Mouse (Mus musculus) urinary bladder, postnatal 25 days (tissue): ENCODE results near the gene Trib2.

ENCODE experiments used
- DNase-seq: peaks from one replicate; pipeline ENCODE4 v3.0.0; 2022; ENCODE audit warnings: low spot score

Trib2 gene

GRCm38 (mm10) chr12:15813819-15814165 lies 2.9 kb downstream of the Trib2 start:
- DNase-seq, result no peak

- no peak for DNase-seq
Measured at GRCm38 (mm10) chr12:15813133-15813818, 3.4 kb downstream of the Trib2 start.

GRCm38 (mm10) chr12:15812139-15812962 lies 4.4 kb downstream of the Trib2 start:
- no peak for DNase-seq

- no peak for DNase-seq
Measured at GRCm38 (mm10) chr12:15811682-15812081, 5.0 kb downstream of the Trib2 start.

GRCm38 (mm10) chr12:15810926-15811325 lies 5.8 kb downstream of the Trib2 start:
- DNase-seq, result no peak

GRCm38 (mm10) chr12:15809657-15810056 lies 7.1 kb downstream of the Trib2 start:
- DNase-seq, result no peak

- no peak for DNase-seq
Measured at GRCm38 (mm10) chr12:15809249-15809648, 7.5 kb downstream of the Trib2 start.

- no peak for DNase-seq
Measured at GRCm38 (mm10) chr12:15808186-15808800, 8.4 kb downstream of the Trib2 start.

GRCm38 (mm10) chr12:15804931-15805331 lies 11.8 kb downstream of the Trib2 start:
- DNase-seq, result no peak

GRCm38 (mm10) chr12:15803936-15804438 lies 12.7 kb downstream of the Trib2 start:
- no peak for DNase-seq

- no peak for DNase-seq
Measured at GRCm38 (mm10) chr12:15801571-15801930, 15.2 kb downstream of the Trib2 start.

GRCm38 (mm10) chr12:15800914-15801570 lies 15.7 kb downstream of the Trib2 start:
- no peak for DNase-seq

- no peak for DNase-seq
Measured at GRCm38 (mm10) chr12:15800196-15800913, 16.4 kb downstream of the Trib2 start.

- DNase-seq, result no peak
Measured at GRCm38 (mm10) chr12:15798019-15798418, 18.7 kb downstream of the Trib2 start.

GRCm38 (mm10) chr12:15795886-15796285 lies 20.8 kb downstream of the Trib2 start:
- DNase-seq, result no peak

- DNase-seq, result no peak
Measured at GRCm38 (mm10) chr12:15793336-15793735, 23.4 kb downstream of the Trib2 start.

- no peak for DNase-seq
Measured at GRCm38 (mm10) chr12:15790181-15790580, 26.5 kb downstream of the Trib2 start.

GRCm38 (mm10) chr12:15777047-15777446 lies 39.7 kb downstream of the Trib2 start:
- no peak for DNase-seq

- no peak for DNase-seq
Measured at GRCm38 (mm10) chr12:15771686-15772085, 45.0 kb downstream of the Trib2 start.

GRCm38 (mm10) chr12:15768536-15768935 lies 48.2 kb downstream of the Trib2 start:
- DNase-seq, result no peak

- peak; percentile 46 for DNase-seq
Measured at GRCm38 (mm10) chr12:15765996-15766395, 50.7 kb downstream of the Trib2 start.

GRCm38 (mm10) chr12:15765238-15765637 lies 51.5 kb downstream of the Trib2 start:
- no peak for DNase-seq
